Mouse (Mus musculus): Measurements from ENCODE around the gene Gm11983.

- no peak for TF ChIP-seq CTCF (IDR thresholded peaks at IDR 0.05; ENCODE audit: low read depth, low read length)
- TF ChIP-seq GATA2 (IDR thresholded peaks at IDR 0.05; ENCODE audit: borderline replicate concordance, low read depth, low read length) = no peak
- no peak for TF ChIP-seq GATA1 (IDR thresholded peaks at IDR 0.05; ENCODE audit: borderline replicate concordance, low read length)
- TF ChIP-seq POLR2AphosphoS5 (IDR thresholded peaks at IDR 0.05; ENCODE audit: insufficient replicate concordance, low read depth, low read length) = no peak
- TF ChIP-seq TAL1 (conservative IDR thresholded peaks at IDR 0.05; ENCODE audit: low read depth, low read length) = no peak
These were observed 33.5 kb upstream of the Gm11983 start for GRCm38 (mm10) chr11:6870947-6871346.

Measured in G1E (cell line).